Mouse (Mus musculus): Measurements from ENCODE around the gene Ghrl. TPM values are rescaled to one million over a fixed set of nuclear protein-coding genes. Genes with fewer than 3 reads are reported as not detected.

Gene Ghrl
- total RNA-seq, 2 experiments from 2014 or later, result 0.69 TPM; not detected in 1

- no peak for DNase-seq (ENCODE audit: low spot score in 2 of 2)
Observed at GRCm38 (mm10) chr6:113669821-113670220, 49.9 kb downstream of the Ghrl start.

DNA sequence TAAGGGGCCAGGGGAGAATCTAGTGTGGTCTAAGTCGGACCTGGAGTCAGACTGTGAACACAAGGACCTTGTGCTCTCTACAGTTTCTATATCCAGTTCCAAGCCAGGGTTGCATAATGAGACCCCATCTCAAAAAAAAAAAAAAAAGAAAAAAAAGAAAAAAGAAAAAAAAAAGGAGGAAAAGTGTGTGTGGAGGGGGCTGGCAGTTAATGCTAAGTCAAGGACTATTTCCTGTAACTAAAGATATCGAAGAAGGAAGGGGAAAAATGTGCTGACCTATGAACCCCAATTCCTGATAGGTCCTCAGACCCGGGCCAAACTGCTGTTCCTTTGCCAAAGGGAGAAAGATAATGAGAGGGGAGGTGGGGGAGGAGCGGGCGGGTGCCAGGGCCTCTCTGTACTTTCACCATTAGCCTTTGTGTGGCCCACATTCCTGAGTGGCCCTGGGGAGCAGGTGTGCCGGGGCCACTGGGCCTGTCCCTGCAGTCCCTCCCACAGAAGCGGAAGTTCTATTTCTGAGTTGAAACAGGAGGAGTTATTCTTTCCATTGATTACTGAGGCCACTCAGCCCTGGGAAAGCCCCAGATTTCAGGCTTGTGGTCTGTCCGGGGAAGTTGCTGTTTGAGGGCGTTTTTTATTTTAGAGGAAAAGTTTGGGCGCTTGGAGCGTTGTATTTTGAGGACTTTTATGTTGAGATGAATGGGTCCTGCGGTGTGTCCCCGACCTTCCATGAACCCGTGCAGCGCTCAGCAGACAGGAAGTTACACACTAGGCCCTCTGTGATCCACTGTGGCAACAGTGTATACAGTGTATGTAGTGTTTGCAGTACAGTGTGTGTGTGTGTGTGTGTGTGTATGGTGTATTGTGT, 51.2 kb downstream of the Ghrl start:
- DNase-seq (ENCODE audit: low spot score in 2 of 2), result no peak

DNA sequence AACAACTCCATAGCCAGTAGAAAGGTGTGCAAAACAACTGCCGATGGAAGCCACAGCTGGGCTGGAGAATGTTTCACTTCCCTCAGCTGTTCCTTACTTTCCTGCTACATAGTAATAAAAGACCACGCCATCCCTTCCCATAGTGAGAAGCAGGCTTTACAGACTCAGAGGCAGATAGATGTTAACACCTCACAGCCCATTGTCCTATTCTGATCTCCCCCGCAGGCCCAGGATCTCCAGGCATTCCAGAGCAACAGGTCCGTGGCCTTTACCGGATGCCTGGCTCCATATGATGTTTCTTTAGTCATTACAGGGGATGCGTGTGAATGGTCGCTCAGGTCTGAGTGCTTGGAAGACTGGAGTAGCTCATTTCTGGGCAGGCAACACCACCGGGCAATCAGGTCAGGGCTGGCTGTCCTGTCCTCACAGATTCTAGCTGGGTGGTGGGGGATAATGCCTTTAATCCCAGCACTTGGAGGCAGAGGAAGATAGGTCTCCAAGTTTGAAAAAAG, 52.0 kb downstream of the Ghrl start:
- no peak for DNase-seq (ENCODE audit: low spot score in 2 of 2)

Small RNA genes lying within 50 kb of the gene (microRNA-seq; reads per million reads assigned to microRNA genes)
- 2.7 to 2.9 reads per million in 2 experiments for gene Mir7042

Other genes with a start within 250 kb of the Ghrl start
- gene Il17rc, start 248.5 kb downstream of the Ghrl start, total RNA-seq (2021), result 1 to 10 TPM; 4.8 to 5.6 TPM
- 10 to 100 TPM; 80.0 to 92.3 TPM for gene Creld1, start 236.6 kb downstream of the Ghrl start, total RNA-seq (2021)
- 10 to 100 TPM; 36.7 to 39.7 TPM for gene Prrt3, start 217.9 kb downstream of the Ghrl start, total RNA-seq (2021)
- gene Emc3, start 188.2 kb downstream of the Ghrl start, total RNA-seq (2021), result 10 to 100 TPM; 75.6 to 77.6 TPM
- gene Fancd2, start 188.2 kb downstream of the Ghrl start, total RNA-seq (2021), result 1 to 10 TPM; 3.2 to 4.9 TPM
- gene Fancd2os, start 119.2 kb downstream of the Ghrl start, total RNA-seq (2021), result under 1 TPM in 1 of 2 experiments, not detected in 1; 0.49 TPM
- 100 to 1,000 TPM; 221 TPM for gene Brk1, start 115.1 kb downstream of the Ghrl start, total RNA-seq (2021)
- gene Vhl, start 95.9 kb downstream of the Ghrl start, total RNA-seq (2021), result 10 to 100 TPM; 65.8 to 70.5 TPM
- gene Irak2, start 81.4 kb downstream of the Ghrl start, total RNA-seq (2021), result 10 to 100 TPM; 15.0 TPM
- gene Tatdn2, start 22.8 kb downstream of the Ghrl start, total RNA-seq (2021), result 10 to 100 TPM; 59.7 to 74.3 TPM
- 10 to 100 TPM; 80.0 to 84.4 TPM for gene Sec13, start 20.9 kb upstream of the Ghrl start, total RNA-seq (2021)

Measured in layer of hippocampus, postnatal 10 days (tissue).